Mouse (Mus musculus): Measurements from ENCODE around the gene Tcaim.
"Not testable (repeated sequence)": the region's sequence is repeated elsewhere in the genome, so short reads cannot be mapped to it uniquely, and the experiment has no call there.

Tcaim gene

DNA sequence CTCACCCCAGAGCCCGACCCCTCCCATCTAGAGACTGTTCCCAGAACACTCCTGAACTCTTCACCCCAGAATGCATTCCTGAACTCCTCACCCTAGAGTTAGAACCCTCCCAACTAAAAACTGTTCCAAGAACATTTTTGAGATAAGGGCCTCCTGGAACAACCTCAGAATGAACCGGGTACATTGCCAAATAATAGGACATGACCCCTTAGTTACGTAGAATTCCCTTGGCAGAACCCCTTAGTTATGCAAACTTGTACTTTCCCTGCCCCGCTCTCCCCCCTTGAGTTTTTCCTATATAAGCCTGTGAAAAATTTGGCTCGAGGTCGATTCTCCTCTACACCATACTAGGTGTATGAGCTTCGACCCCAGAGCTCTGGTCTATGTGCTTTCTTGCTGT lies 49.8 kb downstream of the Tcaim start:
- DNase-seq (ENCODE audit: low read depth): not testable (repeated sequence)

DNA sequence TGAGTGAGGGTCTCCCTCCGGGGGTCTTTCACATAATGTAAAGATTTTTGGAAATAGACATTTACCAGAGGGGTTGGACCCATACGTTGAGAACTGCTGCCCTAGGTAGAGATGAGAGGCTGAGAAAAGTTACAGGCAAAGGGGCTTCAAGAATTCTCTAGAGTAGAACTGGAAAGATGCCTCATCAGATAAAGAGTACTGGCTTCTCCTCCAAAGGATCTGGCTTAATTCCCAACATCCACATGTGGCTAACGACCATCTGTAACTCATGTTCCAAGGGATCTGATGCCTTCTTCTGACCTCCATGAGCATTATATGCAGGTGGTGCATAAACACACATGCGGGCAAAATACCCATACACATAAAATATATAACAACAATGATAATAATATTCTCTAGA lies 50.3 kb downstream of the Tcaim start:
- DNase-seq (ENCODE audit: low read depth): no peak

DNA sequence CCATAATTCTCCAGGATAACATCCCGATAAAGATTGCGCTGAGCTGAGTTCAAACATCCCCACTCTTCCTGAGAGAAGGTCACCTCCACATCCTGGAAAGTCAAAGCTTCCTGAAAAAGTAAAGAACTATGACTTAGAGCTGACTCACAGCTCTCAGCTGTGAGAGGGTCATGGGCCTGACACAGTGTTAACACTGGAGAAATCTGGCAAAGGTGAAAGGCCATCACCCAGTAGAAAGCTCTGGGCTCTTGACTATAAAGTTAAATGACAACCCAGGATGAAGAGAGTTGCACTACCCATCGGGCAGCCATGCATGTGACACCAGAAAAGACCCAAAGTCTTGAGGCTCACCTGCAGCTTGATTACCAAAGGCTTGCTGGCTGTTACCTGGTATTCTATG lies 51.4 kb downstream of the Tcaim start:
- no peak for DNase-seq (ENCODE audit: low read depth)

DNA sequence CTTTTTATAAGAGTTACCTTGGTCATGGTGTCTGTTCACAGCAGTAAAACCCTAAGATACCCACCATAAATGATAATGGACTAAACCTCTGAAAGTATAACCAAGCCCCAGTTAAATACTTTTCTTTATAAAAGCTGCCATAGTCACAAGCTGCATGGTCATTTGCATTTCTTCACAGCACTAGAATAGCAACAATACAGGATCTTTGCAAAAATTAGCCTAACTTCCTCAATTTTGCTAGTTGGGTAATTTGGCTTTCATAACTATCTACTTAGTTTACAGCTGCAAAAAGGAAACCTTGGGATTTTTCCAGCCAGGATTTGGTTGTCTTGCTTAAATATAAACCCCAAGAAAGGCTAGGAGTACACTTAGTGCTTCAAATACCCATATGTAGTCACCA lies 55.4 kb downstream of the Tcaim start:
- no peak for DNase-seq (ENCODE audit: low read depth)

DNA sequence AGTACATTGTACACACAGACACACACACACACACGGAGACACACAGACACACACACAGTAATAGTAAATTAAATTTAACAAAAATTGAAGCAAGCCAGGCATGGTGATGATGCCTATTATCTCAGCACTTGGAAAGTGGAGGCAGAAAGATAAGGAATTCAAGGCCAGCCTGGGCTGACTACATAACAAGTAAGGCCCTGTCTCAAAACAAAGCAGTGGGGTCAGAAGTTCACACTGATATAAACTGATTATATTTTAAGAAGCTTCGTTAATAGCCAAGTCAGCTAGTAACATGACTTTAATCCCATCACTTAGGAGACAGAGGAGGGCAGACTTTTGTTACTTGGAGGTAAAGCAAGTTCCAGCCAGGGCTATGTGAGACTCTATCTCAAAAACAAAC lies 58.4 kb downstream of the Tcaim start:
- no peak for DNase-seq (ENCODE audit: low read depth)

DNA sequence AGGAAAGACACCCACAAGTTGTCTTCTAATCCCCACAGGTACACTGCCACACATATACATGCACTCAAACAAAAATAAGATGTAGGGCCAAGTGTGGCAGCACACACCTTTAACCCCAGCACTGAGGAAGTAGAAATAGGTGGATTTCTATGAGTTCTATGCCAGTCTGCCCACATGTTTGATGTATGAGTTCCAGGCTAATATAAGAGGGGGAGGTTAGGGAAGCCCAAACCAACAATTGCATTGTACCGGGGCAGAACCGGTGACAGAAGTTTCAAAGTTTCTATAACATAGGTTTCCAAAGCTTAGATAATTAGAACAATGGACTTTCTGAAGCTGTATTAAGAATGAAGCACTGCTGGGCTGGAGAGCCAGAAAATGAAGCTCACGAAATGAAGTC lies 59.5 kb downstream of the Tcaim start:
- no peak for DNase-seq (ENCODE audit: low read depth)

DNA sequence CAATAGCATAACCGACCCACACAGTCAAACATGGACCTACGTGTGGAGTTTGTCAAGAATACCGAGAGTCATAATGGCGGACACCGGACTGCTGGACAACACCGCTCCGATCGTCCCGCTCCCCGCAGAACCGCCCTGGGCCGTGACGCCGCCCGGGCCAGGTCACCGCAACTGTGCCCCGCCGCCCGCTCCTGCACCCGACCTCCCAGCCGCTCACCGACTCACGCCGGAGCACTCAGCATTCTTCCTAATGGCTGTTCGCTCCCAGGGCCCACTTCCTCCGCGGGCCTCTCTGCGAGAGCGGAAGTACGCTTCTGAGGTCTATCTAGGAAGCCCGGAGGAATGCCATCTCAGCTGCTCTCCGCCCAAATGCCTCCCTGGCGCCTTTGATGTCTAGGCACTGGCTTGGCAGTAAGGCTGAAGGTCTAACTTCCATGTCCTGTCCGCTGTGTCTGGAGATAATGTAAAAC lies 60.4 kb downstream of the Tcaim start, which contains the start of gene Zfp445:
Gene Zfp445 (minus strand): TSS at position 310 of the 470 bp plus-strand sequence.
- DNase-seq (ENCODE audit: low read depth): peak; percentile 68

DNA sequence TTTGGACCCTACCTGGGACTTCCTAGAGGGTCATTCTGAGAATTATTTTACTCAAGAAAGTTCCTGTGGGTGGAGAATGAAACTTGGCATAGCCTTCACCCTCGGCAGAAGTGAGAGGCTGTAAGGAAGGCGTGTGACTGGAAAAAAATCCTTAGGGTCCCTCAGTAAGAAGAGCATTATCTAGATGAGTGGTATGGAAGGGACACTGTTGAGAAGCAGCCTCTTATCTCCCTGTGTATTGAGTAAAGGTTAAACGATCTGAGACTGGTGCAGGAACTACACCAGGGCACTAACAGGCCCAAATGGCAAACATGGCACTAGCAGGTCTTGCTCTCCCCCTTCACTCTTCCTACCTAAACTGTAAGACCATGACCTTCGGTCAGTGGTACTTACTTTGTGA lies 60.9 kb downstream of the Tcaim start:
- no peak for DNase-seq (ENCODE audit: low read depth)

DNA sequence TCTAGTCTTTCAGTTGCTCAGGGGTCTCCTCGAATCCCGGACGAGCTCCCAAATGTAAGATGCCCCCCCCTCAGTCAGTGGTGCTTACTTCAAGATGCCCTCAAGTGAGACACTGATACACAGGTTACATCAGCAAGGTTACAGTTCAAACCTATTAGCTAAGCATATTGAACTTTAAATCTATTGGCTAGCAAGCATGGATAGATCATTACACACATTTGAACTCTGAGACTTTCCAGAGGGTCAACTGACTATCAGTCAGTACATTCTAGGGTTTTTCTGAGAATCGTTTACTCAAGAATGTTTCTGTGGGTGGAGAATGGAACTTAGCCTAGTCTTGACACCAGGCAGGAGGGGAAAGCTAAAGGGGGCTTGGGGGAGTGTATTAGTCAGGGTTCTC lies 67.3 kb downstream of the Tcaim start:
- no peak for DNase-seq (ENCODE audit: low read depth)

DNA sequence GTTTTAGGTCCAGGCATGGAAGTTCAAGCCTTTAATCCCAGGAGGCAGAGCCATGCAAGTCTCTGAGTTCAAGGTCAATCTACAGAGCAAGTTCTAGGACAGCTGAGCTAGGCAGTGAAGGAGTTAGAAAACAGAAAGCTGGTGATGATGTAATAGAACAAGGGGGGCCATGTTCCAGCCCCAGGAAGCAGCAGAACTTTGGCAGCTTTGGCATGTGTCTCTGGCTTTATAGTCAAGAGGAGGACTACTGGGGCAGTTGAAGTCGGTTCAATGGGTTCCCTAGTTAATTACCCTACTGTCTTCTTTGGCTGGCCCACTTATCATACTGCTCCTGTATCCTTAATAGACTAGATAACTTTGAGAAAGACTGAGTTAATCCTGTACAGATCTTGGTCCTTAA lies 69.3 kb downstream of the Tcaim start:
- DNase-seq (ENCODE audit: low read depth): no peak

DNA sequence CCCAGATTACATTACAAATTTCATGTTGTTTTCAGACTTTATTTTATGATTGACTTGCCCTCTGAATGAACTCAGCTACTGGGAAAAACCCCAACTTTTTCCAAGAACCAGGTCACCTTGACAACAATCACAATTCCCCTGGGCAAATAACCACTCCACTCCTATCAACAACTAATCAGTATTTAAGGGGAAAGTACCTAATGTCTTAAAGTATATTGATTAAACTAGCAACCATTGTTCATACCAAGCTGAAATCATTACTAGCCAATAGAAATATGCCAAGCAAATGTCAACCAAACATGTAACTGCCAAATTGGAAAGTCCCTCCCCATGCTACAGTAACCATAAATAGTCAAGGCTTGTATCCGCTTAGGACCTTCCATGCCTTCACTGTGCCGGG lies 69.8 kb downstream of the Tcaim start:
- DNase-seq (ENCODE audit: low read depth): no peak

DNA sequence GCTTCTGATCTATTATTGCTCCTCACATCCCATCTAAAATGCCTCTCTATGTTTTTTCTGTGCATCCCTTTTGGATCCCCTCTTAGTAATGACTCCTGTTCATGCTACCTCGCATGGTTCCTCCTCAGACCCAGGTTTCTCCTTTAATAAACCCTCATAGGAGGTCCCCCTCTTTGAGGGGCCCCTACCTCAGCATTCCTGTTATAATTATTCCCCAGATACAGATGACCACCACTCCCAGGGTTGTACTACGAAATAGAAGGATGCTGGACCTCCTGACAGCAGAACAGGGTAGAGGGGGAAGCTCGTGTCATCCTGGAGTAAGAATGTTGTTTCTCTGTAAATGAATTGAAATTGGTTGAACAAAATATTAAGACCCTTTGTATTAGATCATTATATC lies 80.0 kb downstream of the Tcaim start, which contains the start of gene Zkscan7:
Gene Zkscan7 (plus strand): TSS at position 301 of the 400 bp plus-strand sequence.
- DNase-seq (ENCODE audit: low read depth): no peak

Data from fibroblast of lung, adult 2 months (primary cell).